Mouse (Mus musculus): Measurements from ENCODE around the gene Gapvd1. TPM values are rescaled to one million over a fixed set of nuclear protein-coding genes. Genes with fewer than 3 reads are reported as not detected.
"Not testable (repeated sequence)": the region's sequence is repeated elsewhere in the genome, so short reads cannot be mapped to it uniquely, and the experiment has no call there.

Gene Gapvd1
- total RNA-seq, 2 experiments from 2014 or later, result 118 to 198 TPM

DNA sequence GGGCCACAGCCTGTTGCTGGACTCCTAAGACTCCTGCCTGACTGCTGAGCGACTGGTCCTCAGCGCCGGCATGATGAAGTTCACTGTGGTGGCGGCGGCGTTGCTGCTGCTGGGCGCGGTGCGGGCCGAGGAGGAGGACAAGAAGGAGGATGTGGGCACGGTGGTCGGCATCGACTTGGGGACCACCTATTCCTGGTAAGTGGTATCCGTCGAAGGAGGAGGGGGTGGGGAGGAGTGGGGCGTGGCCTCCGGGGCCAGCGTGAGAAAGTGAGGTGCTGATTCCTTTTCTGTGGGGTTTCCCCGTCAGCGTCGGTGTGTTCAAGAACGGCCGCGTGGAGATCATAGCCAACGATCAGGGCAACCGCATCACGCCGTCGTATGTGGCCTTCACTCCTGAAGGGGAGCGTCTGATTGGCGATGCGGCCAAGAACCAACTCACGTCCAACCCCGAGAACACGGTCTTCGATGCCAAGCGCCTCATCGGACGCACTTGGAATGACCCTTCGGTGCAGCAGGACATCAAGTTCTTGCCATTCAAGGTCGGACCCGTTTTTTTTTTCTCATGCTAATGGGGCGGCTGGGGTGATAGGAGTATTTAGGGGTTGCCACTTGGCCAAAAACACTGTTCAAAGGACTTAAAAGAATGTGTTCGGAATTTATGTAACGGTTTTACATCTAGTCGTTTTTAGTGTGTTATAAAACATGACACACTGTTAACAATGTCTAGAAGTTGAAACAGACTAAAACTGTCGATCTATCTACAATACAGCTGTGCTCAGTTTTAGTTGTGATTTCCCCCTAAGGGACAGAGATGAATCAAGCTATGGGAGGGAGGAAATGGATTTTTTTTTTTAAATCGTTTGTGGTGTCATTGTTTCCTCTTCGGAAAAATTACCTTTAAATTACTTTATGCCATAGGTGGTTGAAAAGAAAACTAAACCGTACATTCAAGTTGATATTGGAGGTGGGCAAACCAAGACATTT lies 17.5 kb upstream of the Gapvd1 start:
- peak; percentile 56 for ATAC-seq (replicated peaks; ENCODE audit: low FRiP score, poor library complexity, severe bottlenecking)

GRCm38 (mm10) chr2:34771368-34772226 lies 16.6 kb upstream of the Gapvd1 start, which contains the start of gene Hspa5:
Hspa5 (plus strand) TSS chr2:34771970.
- ATAC-seq (replicated peaks; ENCODE audit: low FRiP score, poor library complexity, severe bottlenecking), result peak; percentile 96

DNA sequence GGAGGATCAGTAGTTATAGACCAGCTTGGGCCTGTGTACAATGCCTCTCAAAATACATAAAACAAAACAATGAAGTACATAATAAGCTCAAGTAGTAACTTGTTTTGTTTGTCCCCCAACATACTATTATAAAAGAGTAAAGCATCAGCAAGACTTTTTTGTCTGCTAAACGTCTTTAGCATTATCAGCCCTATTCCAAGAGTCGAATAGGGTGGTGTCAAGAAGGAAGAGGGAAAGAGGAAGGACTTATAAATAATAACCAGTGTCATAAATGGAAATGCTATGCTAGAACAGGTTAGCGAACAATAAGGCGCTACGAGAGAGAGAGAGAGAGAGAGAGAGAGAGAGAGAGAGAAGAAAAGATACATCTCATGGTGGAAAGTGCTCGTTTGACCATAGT lies 15.9 kb upstream of the Gapvd1 start:
- ATAC-seq (replicated peaks; ENCODE audit: low FRiP score, poor library complexity, severe bottlenecking), result no peak

DNA sequence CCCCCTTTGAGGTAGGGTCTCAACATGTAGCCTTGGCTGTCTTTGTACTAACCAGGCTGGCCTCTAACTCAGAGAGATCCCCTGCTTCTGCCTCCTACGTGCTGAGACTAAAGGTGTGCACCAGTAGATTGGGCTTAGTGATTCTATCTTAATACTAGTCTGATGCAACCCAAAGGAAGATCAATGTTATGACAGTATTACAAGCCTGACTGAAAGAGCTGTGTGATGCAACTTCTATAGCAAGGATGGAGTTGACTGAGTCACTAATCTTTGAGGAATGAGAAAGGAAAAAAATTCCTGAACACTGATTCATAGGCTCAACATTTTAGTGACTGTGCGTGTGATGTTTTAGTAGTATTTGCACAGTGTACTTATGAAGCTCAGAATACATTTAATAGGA lies 15.0 kb upstream of the Gapvd1 start:
- ATAC-seq (replicated peaks; ENCODE audit: low FRiP score, poor library complexity, severe bottlenecking), result no peak

DNA sequence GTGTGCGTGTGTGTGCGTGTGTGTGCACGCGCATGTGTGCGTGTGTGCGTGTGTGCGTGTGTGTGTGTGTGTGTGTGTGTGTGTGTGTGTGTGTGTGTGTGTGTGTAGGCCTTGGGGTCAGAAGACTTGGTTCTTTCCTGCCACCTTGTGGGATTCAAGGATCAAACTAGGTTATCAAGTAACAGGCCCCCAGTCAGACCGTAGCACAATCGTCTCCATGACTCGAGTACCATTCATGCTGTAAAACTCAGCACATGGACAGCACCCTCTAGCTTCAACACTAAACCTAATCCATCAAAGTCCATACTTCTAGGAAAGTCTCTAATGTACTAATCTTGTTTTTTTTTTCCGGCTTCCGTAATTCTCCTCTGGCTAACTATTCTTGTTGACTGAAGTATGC lies 9.8 kb upstream of the Gapvd1 start:
- no peak for ATAC-seq (replicated peaks; ENCODE audit: low FRiP score, poor library complexity, severe bottlenecking)

DNA sequence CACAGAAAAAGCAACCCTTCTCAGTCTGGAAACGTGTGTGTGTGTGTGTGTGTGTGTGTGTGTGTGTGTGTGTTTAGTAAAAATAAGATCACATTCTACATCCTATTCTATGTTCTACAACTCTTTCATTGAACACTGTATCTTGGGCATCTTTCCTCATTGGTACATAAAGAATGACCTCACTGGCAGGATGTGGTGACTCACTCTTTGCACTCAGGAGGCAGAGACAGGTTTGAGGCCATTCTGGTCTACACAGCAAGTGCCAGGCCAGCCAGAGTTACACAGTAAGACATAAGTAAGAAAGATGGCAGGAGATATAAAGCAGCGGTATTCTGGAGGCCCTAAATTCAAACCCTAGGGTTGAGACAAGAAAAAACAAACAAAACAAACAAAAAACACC lies 7.8 kb upstream of the Gapvd1 start:
- ATAC-seq (replicated peaks; ENCODE audit: low FRiP score, poor library complexity, severe bottlenecking), result no peak

GRCm38 (mm10) chr2:34762174-34762573 lies 7.1 kb upstream of the Gapvd1 start:
- peak; percentile 96 for ATAC-seq (replicated peaks; ENCODE audit: low FRiP score, poor library complexity, severe bottlenecking)

- not testable (repeated sequence) for ATAC-seq (replicated peaks; ENCODE audit: low FRiP score, poor library complexity, severe bottlenecking)
Observed at GRCm38 (mm10) chr2:34761272-34761671, 6.2 kb upstream of the Gapvd1 start.

DNA sequence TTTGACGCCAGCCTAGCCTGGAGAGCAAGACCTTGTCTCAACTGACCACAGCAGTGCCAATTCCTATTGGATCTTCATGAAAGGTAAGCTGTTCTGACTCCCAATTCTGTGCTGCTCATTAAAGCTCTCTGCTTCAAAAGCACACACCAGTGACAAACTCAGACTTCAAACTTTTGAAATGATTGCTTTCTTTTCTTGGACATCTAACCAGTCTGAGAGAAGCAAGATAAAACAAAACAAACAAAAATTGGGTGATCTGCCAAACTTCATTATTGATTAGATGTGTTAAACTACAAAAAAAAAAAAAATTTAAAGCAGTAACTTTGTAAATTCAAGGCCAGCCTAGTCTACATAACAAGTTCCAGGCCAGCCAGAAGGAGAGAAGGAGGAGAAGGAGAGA lies 2.3 kb upstream of the Gapvd1 start:
- ATAC-seq (replicated peaks; ENCODE audit: low FRiP score, poor library complexity, severe bottlenecking), result no peak

- peak; percentile 84 for ATAC-seq (replicated peaks; ENCODE audit: low FRiP score, poor library complexity, severe bottlenecking)
Observed at GRCm38 (mm10) chr2:34753811-34754550, 1.1 kb downstream of the Gapvd1 start.

DNA sequence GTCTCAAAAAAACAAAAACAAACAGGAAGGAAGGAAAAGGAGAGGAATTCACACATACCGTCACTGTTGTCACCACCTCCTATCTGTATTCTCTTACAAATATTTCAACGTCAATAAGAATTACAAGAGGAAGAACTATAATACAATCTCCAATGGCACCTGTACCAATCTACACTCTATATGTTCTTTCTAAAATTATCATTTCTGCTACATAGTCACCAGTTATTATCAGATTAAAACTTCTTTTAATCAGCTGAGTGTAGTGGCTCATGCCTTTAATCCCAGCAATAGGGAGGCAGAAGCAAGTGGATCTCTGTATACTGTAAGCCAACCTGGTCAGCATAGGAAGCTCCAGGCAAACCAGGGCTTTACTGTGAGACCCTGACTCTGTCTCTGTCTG lies 4.8 kb downstream of the Gapvd1 start:
- no peak for ATAC-seq (replicated peaks; ENCODE audit: low FRiP score, poor library complexity, severe bottlenecking)

- no peak for ATAC-seq (replicated peaks; ENCODE audit: low FRiP score, poor library complexity, severe bottlenecking)
Observed at GRCm38 (mm10) chr2:34748479-34748878, 6.6 kb downstream of the Gapvd1 start.

GRCm38 (mm10) chr2:34745673-34746072 lies 9.4 kb downstream of the Gapvd1 start:
- no peak for ATAC-seq (replicated peaks; ENCODE audit: low FRiP score, poor library complexity, severe bottlenecking)

GRCm38 (mm10) chr2:34744476-34744875 lies 10.6 kb downstream of the Gapvd1 start:
- ATAC-seq (replicated peaks; ENCODE audit: low FRiP score, poor library complexity, severe bottlenecking), result no peak

- ATAC-seq (replicated peaks; ENCODE audit: low FRiP score, poor library complexity, severe bottlenecking), result no peak
Observed at GRCm38 (mm10) chr2:34742675-34743074, 12.4 kb downstream of the Gapvd1 start.

DNA sequence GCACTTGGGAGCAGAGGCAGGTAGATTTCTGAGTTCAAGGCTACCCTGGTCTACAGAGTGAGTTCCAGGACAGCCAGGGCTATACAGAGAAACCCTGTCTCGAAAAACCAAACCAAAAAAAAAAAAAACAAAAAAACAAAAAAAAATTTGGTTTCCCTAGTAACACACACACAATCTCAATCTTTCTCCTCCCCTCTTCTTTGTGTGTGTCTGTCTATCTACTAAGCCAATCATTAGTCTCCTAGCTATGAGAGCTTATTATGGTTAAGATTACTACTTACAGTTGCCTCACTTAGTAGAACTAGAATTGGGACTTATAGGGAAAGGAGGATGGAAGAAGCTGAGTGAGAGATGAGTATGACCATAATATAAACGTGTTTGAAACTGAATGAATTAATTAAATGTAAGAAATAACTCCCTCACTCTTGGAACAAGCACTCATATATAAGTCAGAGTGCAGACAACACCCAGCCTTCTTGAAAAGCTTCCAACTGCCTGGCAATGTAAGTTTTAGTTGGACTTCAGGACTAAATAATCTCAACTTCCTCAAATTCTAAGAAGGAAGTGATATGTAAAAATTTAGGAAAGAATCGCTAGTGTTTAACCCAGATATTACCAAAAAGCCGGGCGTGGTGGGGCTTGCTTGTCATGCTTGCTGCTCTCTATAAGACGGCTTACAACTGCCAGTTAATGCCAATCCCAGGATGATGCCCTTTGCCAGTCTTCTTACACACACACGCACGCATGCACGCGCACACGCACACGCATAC lies 13.5 kb downstream of the Gapvd1 start:
- peak; percentile 43 for ATAC-seq (replicated peaks; ENCODE audit: low FRiP score, poor library complexity, severe bottlenecking)

- peak; percentile 96 for ATAC-seq (replicated peaks; ENCODE audit: low FRiP score, poor library complexity, severe bottlenecking)
Observed at GRCm38 (mm10) chr2:34739684-34740391, 15.2 kb downstream of the Gapvd1 start.

GRCm38 (mm10) chr2:34737911-34738310 lies 17.1 kb downstream of the Gapvd1 start:
- no peak for ATAC-seq (replicated peaks; ENCODE audit: low FRiP score, poor library complexity, severe bottlenecking)

DNA sequence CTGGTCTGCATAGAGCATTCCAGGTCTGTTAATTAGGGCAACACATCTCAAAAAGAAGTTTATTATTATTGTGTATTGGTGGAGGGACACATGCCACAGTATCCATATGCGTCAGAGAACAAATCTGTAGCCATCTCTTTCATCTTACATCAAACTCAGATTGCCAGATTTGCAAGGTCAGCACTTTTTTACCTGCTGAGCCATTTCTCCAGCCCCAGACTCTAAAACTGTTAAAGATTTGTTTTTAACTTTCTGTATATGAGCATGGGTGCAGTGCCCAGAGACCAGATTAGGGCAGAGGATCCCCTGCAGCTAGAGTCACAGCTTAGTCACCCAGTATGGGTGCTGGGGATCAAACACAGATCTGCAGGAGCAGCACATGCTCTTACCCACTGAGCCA lies 18.4 kb downstream of the Gapvd1 start:
- no peak for ATAC-seq (replicated peaks; ENCODE audit: low FRiP score, poor library complexity, severe bottlenecking)

Data from erythroid progenitor cell, adult 5-6 weeks (primary cell).